Mouse (Mus musculus): Measurements from ENCODE around the gene Klf17. TPM values are rescaled to one million over a fixed set of nuclear protein-coding genes. Genes with fewer than 3 reads are reported as not detected.
A peak's percentile ranks its signal among the peaks of the same experiment; 100 is the strongest.
"Not testable (repeated sequence)": the region's sequence is repeated elsewhere in the genome, so short reads cannot be mapped to it uniquely, and the experiment has no call there.

Gene Klf17
- total RNA-seq (2021) = not detected
- long read RNA-seq, experiment 1 = 0 reads
- long read RNA-seq, experiment 2 = 0 reads

- no peak within 1 kb of the TSS for H3K4me3 ChIP-seq
- no peak within 1 kb of the TSS for H3K27ac ChIP-seq
- no peak for TF ChIP-seq CTCF (IDR thresholded peaks at IDR 0.05)
- intact Hi-C loops (cut with DNase I) = loop anchor here (10.0 kb wide), 1 partner anchor 261 kb away; no protein-coding TSS in a partner anchor
- no peak for DNase-seq (ENCODE audit: extremely low spot score in 1 of 2, low spot score in 2 of 2)
Measured at GRCm38 (mm10) chr4:117765416-117765815, at the start of gene Klf17. Gene Klf17, minus strand, starts transcription at chr4:117765648.

GRCm38 (mm10) chr4:117814333-117814732, 48.9 kb upstream of the Klf17 start:
- no peak for DNase-seq (ENCODE audit: extremely low spot score in 1 of 2, low spot score in 2 of 2)
- TF ChIP-seq CTCF (IDR thresholded peaks at IDR 0.05) = no peak
- no peak overlapping the region for H3K27ac ChIP-seq
- no peak overlapping the region for H3K4me3 ChIP-seq
- intact Hi-C loops (cut with DNase I) = loop anchor here (5.0 kb wide), 1 partner anchor 268 kb away; no protein-coding TSS in a partner anchor

GRCm38 (mm10) chr4:117813591-117814192, 48.2 kb upstream of the Klf17 start:
- intact Hi-C loops (cut with DNase I) = loop anchor here (5.0 kb wide), 1 partner anchor 269 kb away; no protein-coding TSS in a partner anchor
- no peak overlapping the region for H3K27ac ChIP-seq
- TF ChIP-seq CTCF (IDR thresholded peaks at IDR 0.05) = no peak

GRCm38 (mm10) chr4:117810933-117811332, 45.5 kb upstream of the Klf17 start:
- intact Hi-C loops (cut with DNase I) = loop anchor here (5.0 kb wide), 1 partner anchor 271 kb away; no protein-coding TSS in a partner anchor
- H3K27ac ChIP-seq = no peak overlapping the region
- no peak for DNase-seq (ENCODE audit: extremely low spot score in 1 of 2, low spot score in 2 of 2)
- TF ChIP-seq CTCF (IDR thresholded peaks at IDR 0.05) = peak; percentile 52
- H3K4me3 ChIP-seq = no peak overlapping the region

More at GRCm38 (mm10) chr4:117813591-117814192, 48.2 kb upstream of the Klf17 start:
- no peak for DNase-seq (ENCODE audit: extremely low spot score in 1 of 2, low spot score in 2 of 2)
- H3K4me3 ChIP-seq = no peak overlapping the region

- intact Hi-C loops (cut with DNase I) = no loop called here
- H3K4me3 ChIP-seq = no peak overlapping the region
- no peak overlapping the region for H3K27ac ChIP-seq
- no peak for DNase-seq (ENCODE audit: extremely low spot score in 1 of 2, low spot score in 2 of 2)
- TF ChIP-seq CTCF (IDR thresholded peaks at IDR 0.05) = no peak
Measured at GRCm38 (mm10) chr4:117806992-117807391, 41.5 kb upstream of the Klf17 start.

GRCm38 (mm10) chr4:117799904-117800303, 34.5 kb upstream of the Klf17 start:
- H3K4me3 ChIP-seq = no peak overlapping the region
- peak; percentile 11; the same call in 1 of the 2 replicates for TF ChIP-seq CTCF (IDR thresholded peaks at IDR 0.05)
- no peak overlapping the region for H3K27ac ChIP-seq
- intact Hi-C loops (cut with DNase I) = no loop called here
- no peak for DNase-seq (ENCODE audit: extremely low spot score in 1 of 2, low spot score in 2 of 2)

GRCm38 (mm10) chr4:117788308-117788707, 22.9 kb upstream of the Klf17 start:
- no peak for TF ChIP-seq CTCF (IDR thresholded peaks at IDR 0.05)

GRCm38 (mm10) chr4:117786963-117787362, 21.5 kb upstream of the Klf17 start:
- intact Hi-C loops (cut with DNase I) = no loop called here
- Histone ChIP-seq H3K4me3 (no peak overlapping the region), H3K27ac (no peak overlapping the region)
- no peak for DNase-seq (ENCODE audit: extremely low spot score in 1 of 2, low spot score in 2 of 2)
- no peak for TF ChIP-seq CTCF (IDR thresholded peaks at IDR 0.05)

More at GRCm38 (mm10) chr4:117788308-117788707, 22.9 kb upstream of the Klf17 start:
- no peak for DNase-seq (ENCODE audit: extremely low spot score in 1 of 2, low spot score in 2 of 2)
- intact Hi-C loops (cut with DNase I) = no loop called here
- H3K27ac ChIP-seq = no peak overlapping the region
- no peak overlapping the region for H3K4me3 ChIP-seq

- Histone ChIP-seq H3K27ac (no peak overlapping the region), H3K4me3 (no peak overlapping the region)
- intact Hi-C loops (cut with DNase I) = no loop called here
- no peak for DNase-seq (ENCODE audit: extremely low spot score in 1 of 2, low spot score in 2 of 2)
- no peak; the same call in 1 of the 2 replicates for TF ChIP-seq CTCF (IDR thresholded peaks at IDR 0.05)
Measured at GRCm38 (mm10) chr4:117782908-117783307, 17.5 kb upstream of the Klf17 start.

GRCm38 (mm10) chr4:117772960-117773359, 7.5 kb upstream of the Klf17 start:
- Histone ChIP-seq H3K4me3 (no peak overlapping the region), H3K27ac (no peak overlapping the region)
- no peak for DNase-seq (ENCODE audit: extremely low spot score in 1 of 2, low spot score in 2 of 2)
- TF ChIP-seq CTCF (IDR thresholded peaks at IDR 0.05) = no peak
- intact Hi-C loops (cut with DNase I) = loop anchor here (10.0 kb wide), 1 partner anchor 498 kb away; no protein-coding TSS in a partner anchor

- intact Hi-C loops (cut with DNase I) = loop anchor here (1.0 to 10.0 kb wide), 2 partner anchors 66 to 496 kb away; no protein-coding TSS in a partner anchor
Measured at GRCm38 (mm10) chr4:117770935-117771334, 5.5 kb upstream of the Klf17 start.

GRCm38 (mm10) chr4:117760151-117760550, 5.3 kb downstream of the Klf17 start:
- intact Hi-C loops (cut with DNase I) = loop anchor here (10.0 kb wide), 1 partner anchor 255 kb away; no protein-coding TSS in a partner anchor
- no peak for TF ChIP-seq CTCF (IDR thresholded peaks at IDR 0.05)
- DNase-seq (ENCODE audit: extremely low spot score in 1 of 2, low spot score in 2 of 2) = no peak
- H3K27ac ChIP-seq = no peak overlapping the region
- no peak overlapping the region for H3K4me3 ChIP-seq

More at GRCm38 (mm10) chr4:117770935-117771334, 5.5 kb upstream of the Klf17 start:
- DNase-seq (ENCODE audit: extremely low spot score in 1 of 2, low spot score in 2 of 2) = peak; percentile 72 to 78
- no peak overlapping the region for H3K27ac ChIP-seq
- TF ChIP-seq CTCF (IDR thresholded peaks at IDR 0.05) = peak; percentile 77
- H3K4me3 ChIP-seq = no peak overlapping the region

- DNase-seq (ENCODE audit: extremely low spot score in 1 of 2, low spot score in 2 of 2); H3K27ac ChIP-seq; H3K4me3 ChIP-seq; intact Hi-C loops (cut with DNase I): not testable (repeated sequence)
Measured at GRCm38 (mm10) chr4:117752469-117752868, 13.0 kb downstream of the Klf17 start.
